Mouse (Mus musculus): ENCODE measurements around the gene 1700008O03Rik.

GRCm38 (mm10) chr7:44317913-44318312 lies 67.7 kb downstream of the 1700008O03Rik start:
- peak; percentile 72 for TF ChIP-seq CTCF (conservative IDR thresholded peaks at IDR 0.05; ENCODE audit: insufficient read depth, insufficient read length, low read depth, low read length)
- TF ChIP-seq POLR2A (IDR thresholded peaks at IDR 0.05; ENCODE audit: low read depth, low read length), result no peak

Data from kidney, adult 2 months (tissue).